Mouse (Mus musculus): ENCODE data around the gene Klc1. TPM values are rescaled to one million over a fixed set of nuclear protein-coding genes. Genes with fewer than 3 reads are reported as not detected.
A peak's percentile ranks its signal among the peaks of the same experiment; 100 is the strongest.

Klc1 gene
- polyA plus RNA-seq, 1 experiment = 252 TPM

DNA sequence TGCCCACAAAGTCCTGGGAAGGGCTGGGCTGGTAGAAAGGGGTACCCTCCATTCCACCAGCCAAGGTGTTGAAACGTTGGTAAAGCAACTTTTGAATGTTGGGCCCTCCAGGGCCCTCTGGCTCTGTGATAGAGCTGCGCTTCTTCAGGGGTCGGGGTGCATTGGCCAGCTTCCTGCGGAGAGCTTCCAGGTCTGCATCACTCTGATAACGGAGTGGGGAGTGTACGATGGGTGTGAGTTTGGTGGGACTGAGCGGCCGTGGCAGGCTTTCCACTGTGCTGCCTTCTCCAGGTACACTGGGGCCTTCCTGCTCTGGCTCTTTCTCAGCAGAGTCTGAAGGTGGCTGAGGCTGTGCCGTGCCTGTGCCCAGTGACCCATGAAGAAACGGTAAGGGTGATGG lies 74.8 kb downstream of the Klc1 start:
- Histone ChIP-seq H3K4me3 (no peak overlapping the region), H3K36me3 (ENCODE audit: control insufficient read depth, insufficient read depth) (peaks cover 18% of the 10 kb centered on the region), H3K27me3 (ENCODE audit: control insufficient read depth, insufficient read depth, insufficient read length) (no peaks in the 10 kb centered on the region), H3ac (ENCODE audit: control insufficient read depth, insufficient read length) (no peak overlapping the region), H3K79me2 (ENCODE audit: control insufficient read depth, insufficient read depth) (no peaks in the 10 kb centered on the region), H3K4me2 (ENCODE audit: low read depth) (no peak overlapping the region)
- TF ChIP-seq POLR2AphosphoS2 (IDR thresholded peaks at IDR 0.05; ENCODE audit: insufficient read length, low read depth) (peak; percentile 15), POLR2A (IDR thresholded peaks at IDR 0.05; ENCODE audit: insufficient read length, low read depth) (no peak), REST (IDR thresholded peaks at IDR 0.05; ENCODE audit: insufficient read depth, insufficient read length) (no peak), SRF (IDR thresholded peaks at IDR 0.05; ENCODE audit: control insufficient read depth, insufficient read length, low read depth) (no peak), MYOG (IDR thresholded peaks at IDR 0.05; ENCODE audit: control insufficient read depth in 1 of 3, insufficient read depth in 1 of 3, insufficient read length in 2 of 3, low read depth in 2 of 3) (no peak)

DNA sequence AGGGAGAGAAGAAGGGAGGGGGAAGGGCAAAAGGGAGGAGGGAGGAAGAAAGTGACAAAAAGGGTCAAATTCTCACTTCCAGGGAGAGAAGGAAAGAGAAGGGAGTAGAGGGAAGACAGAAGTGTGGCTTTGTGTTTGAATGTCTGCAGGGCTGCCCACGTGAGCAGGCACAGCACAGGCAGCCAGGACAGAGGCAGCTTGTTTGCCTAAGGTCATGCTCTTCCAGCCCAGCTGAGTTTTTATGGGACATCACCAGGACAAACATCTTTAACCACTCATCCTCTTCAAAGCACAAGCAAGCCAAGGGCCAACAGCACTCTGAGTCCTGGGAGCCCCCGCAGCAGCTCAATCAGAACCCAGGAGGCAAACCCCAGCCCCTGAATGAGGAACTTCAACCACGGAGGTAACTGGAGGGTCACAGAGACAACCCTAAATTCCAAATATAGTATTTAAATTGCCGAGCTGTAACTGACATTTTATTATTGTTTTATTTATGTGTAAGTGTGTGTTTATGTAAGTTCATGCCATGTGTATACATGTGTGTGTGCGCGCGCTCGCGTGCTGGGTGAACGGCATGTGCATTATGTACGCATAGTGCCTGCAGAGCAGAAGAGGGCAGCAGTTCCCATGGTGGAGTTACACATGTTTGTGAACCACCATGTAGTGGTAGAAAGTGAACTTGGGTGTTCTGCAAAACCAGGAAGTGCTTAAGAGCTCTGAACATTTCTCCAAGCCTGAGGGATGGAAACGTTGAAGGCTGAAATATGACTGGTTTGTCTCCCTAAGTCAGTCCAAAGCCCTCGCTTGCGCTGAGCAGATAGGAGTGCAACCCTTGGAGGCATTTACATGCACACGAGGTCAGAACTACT lies 84.2 kb downstream of the Klc1 start:
- Histone ChIP-seq H3K4me2 (ENCODE audit: low read depth) (no peak overlapping the region), H3ac (ENCODE audit: control insufficient read depth, insufficient read length) (no peak overlapping the region), H3K36me3 (ENCODE audit: control insufficient read depth, insufficient read depth) (no peaks in the 10 kb centered on the region), H3K79me2 (ENCODE audit: control insufficient read depth, insufficient read depth) (no peaks in the 10 kb centered on the region), H3K4me3 (no peak overlapping the region), H3K27me3 (ENCODE audit: control insufficient read depth, insufficient read depth, insufficient read length) (no peaks in the 10 kb centered on the region)
- TF ChIP-seq POLR2A (IDR thresholded peaks at IDR 0.05; ENCODE audit: insufficient read length, low read depth) (no peak), POLR2AphosphoS2 (IDR thresholded peaks at IDR 0.05; ENCODE audit: insufficient read length, low read depth) (no peak), TCF3 (IDR thresholded peaks at IDR 0.05; ENCODE audit: insufficient read length, low read depth) (no peak), E2F4 (IDR thresholded peaks at IDR 0.05; ENCODE audit: insufficient read depth) (no peak), CEBPB (IDR thresholded peaks at IDR 0.05; ENCODE audit: insufficient read depth, poor library complexity, severe bottlenecking) (no peak), USF1 (IDR thresholded peaks at IDR 0.05; ENCODE audit: low read depth) (no peak), TCF12 (IDR thresholded peaks at IDR 0.05; ENCODE audit: insufficient read depth, poor library complexity, severe bottlenecking) (no peak), MYOD1 (IDR thresholded peaks at IDR 0.05; ENCODE audit: control insufficient read depth in 1 of 3, insufficient read length in 2 of 3, low read depth in 2 of 3) (no peak), MAX (IDR thresholded peaks at IDR 0.05; ENCODE audit: low read depth) (no peak), REST (IDR thresholded peaks at IDR 0.05; ENCODE audit: insufficient read depth, insufficient read length) (no peak), MYOG (IDR thresholded peaks at IDR 0.05; ENCODE audit: control insufficient read depth in 1 of 3, insufficient read depth in 1 of 3, insufficient read length in 2 of 3, low read depth in 2 of 3) (no peak), SRF (IDR thresholded peaks at IDR 0.05; ENCODE audit: control insufficient read depth, insufficient read length, low read depth) (no peak)

- H3K4me3 ChIP-seq = no peak overlapping the region
- TF ChIP-seq MAX (IDR thresholded peaks at IDR 0.05; ENCODE audit: low read depth) = no peak
- TF ChIP-seq USF1 (IDR thresholded peaks at IDR 0.05; ENCODE audit: low read depth) = no peak
- TF ChIP-seq TCF12 (IDR thresholded peaks at IDR 0.05; ENCODE audit: insufficient read depth, poor library complexity, severe bottlenecking) = no peak
- no peak for TF ChIP-seq SRF (IDR thresholded peaks at IDR 0.05; ENCODE audit: control insufficient read depth, insufficient read length, low read depth)
- TF ChIP-seq TCF3 (IDR thresholded peaks at IDR 0.05; ENCODE audit: insufficient read length, low read depth) = no peak
- no peak for TF ChIP-seq POLR2A (IDR thresholded peaks at IDR 0.05; ENCODE audit: insufficient read length, low read depth)
- no peak for TF ChIP-seq POLR2AphosphoS2 (IDR thresholded peaks at IDR 0.05; ENCODE audit: insufficient read length, low read depth)
- no peak for TF ChIP-seq MYOD1 (IDR thresholded peaks at IDR 0.05; ENCODE audit: control insufficient read depth in 1 of 3, insufficient read length in 2 of 3, low read depth in 2 of 3)
- TF ChIP-seq MYOG (IDR thresholded peaks at IDR 0.05; ENCODE audit: control insufficient read depth in 1 of 3, insufficient read depth in 1 of 3, insufficient read length in 2 of 3, low read depth in 2 of 3) = no peak
- TF ChIP-seq CEBPB (IDR thresholded peaks at IDR 0.05; ENCODE audit: insufficient read depth, poor library complexity, severe bottlenecking) = no peak
- TF ChIP-seq REST (IDR thresholded peaks at IDR 0.05; ENCODE audit: insufficient read depth, insufficient read length) = no peak
- TF ChIP-seq E2F4 (IDR thresholded peaks at IDR 0.05; ENCODE audit: insufficient read depth) = no peak
- H3K79me2 ChIP-seq (ENCODE audit: control insufficient read depth, insufficient read depth) = no peaks in the 10 kb centered on the region
- no peak overlapping the region for H3ac ChIP-seq (ENCODE audit: control insufficient read depth, insufficient read length)
- no peak overlapping the region for H3K4me2 ChIP-seq (ENCODE audit: low read depth)
- no peaks in the 10 kb centered on the region for H3K27me3 ChIP-seq (ENCODE audit: control insufficient read depth, insufficient read depth, insufficient read length)
- no peaks in the 10 kb centered on the region for H3K36me3 ChIP-seq (ENCODE audit: control insufficient read depth, insufficient read depth)
These were observed 84.8 kb downstream of the Klc1 start for GRCm38 (mm10) chr12:111843470-111843869.

GRCm38 (mm10) chr12:111845953-111846352 lies 87.3 kb downstream of the Klc1 start:
- no peaks in the 10 kb centered on the region for H3K79me2 ChIP-seq (ENCODE audit: control insufficient read depth, insufficient read depth)
- no peak overlapping the region for H3K4me3 ChIP-seq
- H3K36me3 ChIP-seq (ENCODE audit: control insufficient read depth, insufficient read depth) = no peaks in the 10 kb centered on the region
- H3ac ChIP-seq (ENCODE audit: control insufficient read depth, insufficient read length) = no peak overlapping the region
- peak overlapping the region; percentile 61 for H3K4me2 ChIP-seq (ENCODE audit: low read depth)
- TF ChIP-seq CEBPB (IDR thresholded peaks at IDR 0.05; ENCODE audit: insufficient read depth, poor library complexity, severe bottlenecking) = peak; percentile 87
- no peak for TF ChIP-seq POLR2AphosphoS2 (IDR thresholded peaks at IDR 0.05; ENCODE audit: insufficient read length, low read depth)
- peak; percentile 90 for TF ChIP-seq MAX (IDR thresholded peaks at IDR 0.05; ENCODE audit: low read depth)
- peak; percentile 14 to 89 (median 70) for TF ChIP-seq MYOD1 (IDR thresholded peaks at IDR 0.05; ENCODE audit: control insufficient read depth in 1 of 3, insufficient read length in 2 of 3, low read depth in 2 of 3)
- peak; percentile 42 for TF ChIP-seq POLR2A (IDR thresholded peaks at IDR 0.05; ENCODE audit: insufficient read length, low read depth)
- TF ChIP-seq MYOG (IDR thresholded peaks at IDR 0.05; ENCODE audit: control insufficient read depth in 1 of 3, insufficient read depth in 1 of 3, insufficient read length in 2 of 3, low read depth in 2 of 3) = peak in 1 of 3 experiments; percentile 35
- no peak for TF ChIP-seq USF1 (IDR thresholded peaks at IDR 0.05; ENCODE audit: low read depth)
- peak; percentile 54 for TF ChIP-seq TCF12 (IDR thresholded peaks at IDR 0.05; ENCODE audit: insufficient read depth, poor library complexity, severe bottlenecking)
- peak; percentile 10 for TF ChIP-seq TCF3 (IDR thresholded peaks at IDR 0.05; ENCODE audit: insufficient read length, low read depth)
- H3K27me3 ChIP-seq (ENCODE audit: control insufficient read depth, insufficient read depth, insufficient read length) = no peaks in the 10 kb centered on the region

All from myocyte (in vitro differentiated cells).